Mouse (Mus musculus): ENCODE measurements around the gene D430042O09Rik.
"Not testable (repeated sequence)": the region's sequence is repeated elsewhere in the genome, so short reads cannot be mapped to it uniquely, and the experiment has no call there.

D430042O09Rik gene

DNA sequence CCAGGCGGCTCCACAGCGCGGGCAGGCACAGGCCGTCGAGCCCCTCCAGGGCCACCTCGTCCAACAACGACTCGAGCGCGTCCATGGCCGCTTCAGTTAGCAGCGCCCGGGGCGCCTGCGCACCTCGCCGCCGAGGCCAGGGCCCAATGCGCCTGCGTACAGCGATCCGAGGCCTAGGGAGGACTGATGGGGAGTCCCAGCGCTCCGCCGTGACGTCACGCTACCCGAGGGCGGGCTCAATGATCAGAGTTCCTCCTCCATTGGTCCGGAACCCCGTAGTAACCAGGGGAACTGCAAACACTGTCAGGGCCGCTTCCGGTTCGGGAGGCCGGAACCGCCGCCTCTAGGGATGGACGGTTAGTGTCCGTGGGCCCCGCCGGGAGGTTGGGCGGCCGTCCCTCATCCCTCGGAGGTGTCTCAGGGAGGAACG lies at the start of gene D430042O09Rik, which contains the start of gene Gtf3c1:
Gene D430042O09Rik (plus strand): TSS at position 296 of the 430 bp plus-strand sequence.
Gene Gtf3c1 (minus strand): TSS at position 188 of the 430 bp plus-strand sequence.
- in situ Hi-C loops (cut with MboI, MseI), result no loop called here

DNA sequence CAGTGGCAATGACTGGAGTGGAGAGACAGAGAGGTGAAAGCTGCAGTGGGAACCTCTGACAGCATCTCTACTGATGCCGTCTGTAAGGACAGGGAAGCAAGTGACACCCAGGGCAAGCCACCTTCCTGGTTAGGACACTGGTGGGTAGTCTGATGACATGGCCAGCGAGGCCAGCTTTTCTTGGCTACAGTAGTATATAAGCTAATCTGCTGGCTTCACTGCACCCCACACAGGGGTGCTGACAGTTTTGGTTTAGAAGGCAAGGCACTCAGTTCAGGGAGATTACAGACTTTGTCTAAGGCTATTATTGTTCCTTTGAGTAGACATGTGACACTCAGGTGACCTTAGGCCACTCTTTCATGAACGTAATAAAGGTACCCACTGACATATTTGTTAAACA lies 44.0 kb upstream of the D430042O09Rik start:
- in situ Hi-C loops (cut with MboI, MseI), result no loop called here

DNA sequence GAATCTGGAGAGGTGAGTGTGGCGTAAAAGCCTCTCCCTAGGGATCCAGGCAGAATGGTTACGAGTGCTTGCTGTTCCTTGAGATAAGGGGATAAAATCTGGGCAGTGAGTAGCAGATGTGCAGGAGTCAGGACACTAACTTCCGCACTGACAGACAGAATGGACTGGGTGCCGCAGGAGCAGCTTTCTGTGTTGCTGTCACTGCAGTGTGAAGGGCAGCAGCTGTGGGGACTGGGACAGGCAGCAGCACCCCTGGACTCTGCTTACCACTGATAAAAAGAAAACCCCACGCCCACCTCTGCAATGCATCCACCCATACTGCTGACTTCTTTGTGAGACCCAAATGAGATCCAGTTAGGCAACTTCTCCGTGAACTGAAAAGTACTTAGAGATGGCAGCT lies 36.8 kb upstream of the D430042O09Rik start:
- in situ Hi-C loops (cut with MboI, MseI), result no loop called here

DNA sequence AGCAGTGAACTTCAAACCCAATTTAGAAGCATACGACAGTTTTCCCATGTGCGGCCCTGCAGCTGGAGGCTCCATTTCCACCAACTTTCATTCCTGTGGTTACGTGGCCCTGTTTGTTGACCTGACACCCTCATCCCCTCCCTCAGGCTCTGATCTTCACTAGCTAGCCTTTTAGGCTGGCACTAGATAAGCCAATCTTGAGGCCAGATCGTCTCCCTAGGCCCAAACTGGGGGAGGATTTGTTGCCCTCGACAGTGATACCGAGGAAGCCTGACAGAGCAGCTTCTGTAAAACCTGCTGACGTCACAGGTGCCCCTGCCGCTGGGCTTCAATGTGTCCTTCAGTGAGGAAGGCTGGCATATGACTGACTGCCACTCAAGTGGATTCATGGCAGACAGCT lies 36.3 kb upstream of the D430042O09Rik start:
- in situ Hi-C loops (cut with MboI, MseI), result no loop called here

- in situ Hi-C loops (cut with MboI, MseI), result no loop called here
These were observed 32.8 kb upstream of the D430042O09Rik start for GRCm38 (mm10) chr7:125674916-125675315.

GRCm38 (mm10) chr7:125678756-125679155 lies 28.9 kb upstream of the D430042O09Rik start:
- in situ Hi-C loops (cut with MboI, MseI), result no loop called here

DNA sequence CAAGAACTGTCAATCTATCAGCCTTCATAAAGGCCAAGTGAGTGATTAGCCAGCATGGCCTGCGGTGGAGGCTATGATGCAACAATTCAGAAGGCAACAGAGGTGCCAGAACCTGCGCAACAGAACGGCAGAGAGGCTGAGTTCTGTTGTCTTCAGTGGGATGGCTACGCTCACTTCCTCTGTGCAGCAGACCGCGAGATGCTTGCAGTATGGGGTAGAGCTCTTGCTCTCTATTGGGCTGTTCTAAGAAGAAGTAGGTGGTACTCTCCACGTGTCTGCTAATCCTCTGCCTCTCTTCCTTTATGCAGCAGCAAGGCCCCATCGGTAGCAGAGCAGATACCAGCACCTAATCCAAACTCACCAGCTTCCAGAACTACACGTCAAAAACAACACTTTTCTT lies 27.8 kb upstream of the D430042O09Rik start:
- in situ Hi-C loops (cut with MboI, MseI), result no loop called here

DNA sequence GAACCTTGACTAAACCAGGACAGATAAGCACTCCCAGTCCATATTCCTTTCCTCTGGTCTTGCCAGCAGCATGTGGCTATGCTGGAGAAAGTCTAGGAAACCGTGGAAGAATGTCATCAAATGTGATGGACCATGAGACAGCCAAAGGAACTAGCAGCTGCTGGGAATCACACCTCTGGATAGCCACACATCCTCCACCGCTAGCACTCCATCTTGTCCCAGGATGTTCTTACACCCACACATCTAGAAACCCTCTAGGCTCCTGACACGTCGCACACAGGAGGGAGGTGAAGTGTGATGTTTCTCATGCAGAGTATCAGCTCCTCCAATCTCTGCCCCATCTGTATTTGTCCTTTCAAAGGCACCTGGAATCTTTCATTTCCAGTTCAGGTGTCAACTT lies 17.2 kb upstream of the D430042O09Rik start:
- in situ Hi-C loops (cut with MboI, MseI), result loop anchor here in 1 of 2 experiments (10.0 kb wide), 1 partner anchor 1076 kb away; no protein-coding TSS in a partner anchor

DNA sequence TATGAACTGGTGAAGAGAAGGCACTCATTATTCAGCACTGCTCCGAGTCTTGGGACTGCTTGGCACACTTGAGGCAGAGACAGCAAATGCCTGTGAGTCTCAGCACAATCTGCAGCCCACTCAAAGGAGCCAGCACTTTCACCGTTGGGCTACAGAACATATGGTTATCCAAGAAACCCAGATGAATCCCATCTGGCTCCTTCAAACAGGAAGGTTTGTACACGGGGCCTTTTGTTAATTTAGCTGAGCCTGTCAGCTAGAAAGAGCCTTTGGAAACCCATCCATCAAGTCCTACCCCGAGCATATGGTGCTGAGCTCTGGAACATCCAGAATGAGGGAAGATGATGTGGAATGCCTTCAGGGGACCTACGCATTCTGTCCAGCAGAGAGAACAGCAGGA lies 13.6 kb upstream of the D430042O09Rik start:
- in situ Hi-C loops (cut with MboI, MseI), result loop anchor here in 1 of 2 experiments (10.0 kb wide), 1 partner anchor 1079 kb away; no protein-coding TSS in a partner anchor

DNA sequence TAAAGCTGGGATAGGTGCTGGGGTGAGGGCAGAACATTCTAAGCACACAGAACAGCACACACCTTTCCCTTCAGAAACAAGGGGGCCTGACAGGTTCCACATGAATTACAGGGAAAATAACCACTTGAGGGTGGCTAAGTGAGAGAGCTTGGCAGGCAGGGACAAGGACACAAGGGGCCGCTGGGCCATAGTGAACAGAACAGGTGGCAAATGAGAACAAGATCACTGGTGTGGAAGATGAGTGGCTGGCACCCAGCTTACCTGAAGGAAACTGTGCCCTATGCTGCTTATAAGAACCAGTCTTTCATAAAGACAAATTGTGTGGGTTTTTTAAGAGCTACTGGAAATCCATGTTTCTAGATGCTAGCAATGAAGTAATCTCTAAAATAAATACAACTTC lies 4.9 kb upstream of the D430042O09Rik start:
- in situ Hi-C loops (cut with MboI, MseI), result no loop called here

DNA sequence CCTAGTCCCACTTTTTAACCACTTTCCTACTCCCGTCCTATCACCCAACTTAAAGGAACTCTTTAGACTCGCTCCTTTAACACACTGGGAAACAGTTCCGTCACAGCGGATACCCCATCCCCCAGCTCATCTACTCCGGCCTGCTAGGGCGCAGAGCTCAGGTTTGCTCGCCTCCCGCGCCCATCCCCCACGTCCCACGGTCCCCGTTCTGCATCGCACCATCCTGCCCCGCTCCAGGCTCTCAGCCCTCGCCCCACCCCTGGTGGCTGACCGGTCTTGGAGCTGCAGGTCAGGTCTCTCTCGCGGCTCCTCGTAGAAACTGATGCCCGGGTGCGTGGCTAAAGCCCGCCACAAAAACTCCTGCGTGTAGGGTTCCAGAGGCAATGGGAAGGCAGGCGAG lies 502 bp upstream of the D430042O09Rik start:
- in situ Hi-C loops (cut with MboI, MseI), result no loop called here

- in situ Hi-C loops (cut with MboI, MseI), result no loop called here
These were observed 412 bp downstream of the D430042O09Rik start for GRCm38 (mm10) chr7:125708100-125708499.

DNA sequence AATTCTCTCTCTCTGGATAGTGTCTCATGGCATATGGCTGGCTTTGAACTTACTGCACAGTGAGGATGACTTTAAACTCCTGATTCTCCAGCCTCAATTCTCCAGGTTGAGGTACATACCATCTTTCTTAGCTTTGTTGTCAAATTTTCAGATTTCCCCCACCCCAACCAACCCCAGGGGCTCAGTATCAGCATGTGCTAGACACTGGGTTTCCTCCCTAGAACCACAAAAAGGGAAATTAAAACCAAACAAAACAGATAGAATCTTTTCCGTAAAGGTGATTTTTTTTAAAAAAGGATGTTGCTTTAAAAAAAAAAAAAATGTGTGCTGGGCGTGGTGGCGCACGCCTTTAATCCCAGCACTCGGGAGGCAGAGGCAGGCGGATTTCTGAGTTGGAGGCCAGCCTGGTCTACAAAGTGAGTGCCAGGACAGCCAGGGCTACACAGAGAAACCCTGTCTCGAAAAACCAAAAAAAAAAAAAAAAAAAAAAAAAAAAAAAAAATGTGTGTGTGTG lies 5.9 kb downstream of the D430042O09Rik start:
- in situ Hi-C loops (cut with MboI, MseI), result not testable (repeated sequence)

DNA sequence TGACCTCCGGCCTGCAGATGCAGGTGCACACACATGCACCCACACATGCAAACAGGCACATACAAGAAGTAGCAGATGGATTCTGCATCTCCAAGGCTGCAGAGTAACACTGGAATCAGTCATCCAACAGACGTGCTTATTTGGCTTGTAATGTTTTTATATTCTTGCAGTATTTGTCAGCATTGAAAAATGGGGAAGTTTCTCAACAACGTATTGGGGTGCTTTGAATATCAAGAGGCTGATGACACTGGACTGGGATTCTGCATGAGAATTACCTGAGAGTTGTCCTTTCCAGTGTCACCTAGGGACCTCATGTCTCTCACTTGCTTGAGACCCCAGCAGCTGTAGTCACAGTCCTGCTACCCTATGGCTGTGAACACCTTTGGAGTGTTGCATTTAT lies 7.1 kb downstream of the D430042O09Rik start:
- in situ Hi-C loops (cut with MboI, MseI), result no loop called here

- in situ Hi-C loops (cut with MboI, MseI), result no loop called here
These were observed 9.0 kb downstream of the D430042O09Rik start for GRCm38 (mm10) chr7:125716724-125717123.

DNA sequence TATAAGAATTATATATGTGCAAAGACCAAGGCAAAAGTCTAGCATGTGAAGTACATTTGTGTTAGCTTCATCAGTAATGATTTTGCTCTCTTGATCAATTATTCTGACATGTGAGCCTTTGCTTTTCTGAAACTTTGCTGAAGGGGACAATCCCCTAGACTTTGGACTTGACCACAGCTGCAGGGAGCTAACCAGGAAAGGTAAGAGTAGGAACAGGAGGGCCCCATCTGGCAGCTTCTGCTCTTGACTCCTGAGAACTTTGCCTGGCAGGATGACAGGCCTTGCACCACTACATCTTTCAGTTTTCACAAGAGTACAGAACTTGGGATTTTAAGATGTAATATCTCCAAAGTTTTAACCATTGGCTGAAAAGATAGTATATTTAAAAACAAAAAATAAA lies 9.9 kb downstream of the D430042O09Rik start:
- in situ Hi-C loops (cut with MboI, MseI), result no loop called here

DNA sequence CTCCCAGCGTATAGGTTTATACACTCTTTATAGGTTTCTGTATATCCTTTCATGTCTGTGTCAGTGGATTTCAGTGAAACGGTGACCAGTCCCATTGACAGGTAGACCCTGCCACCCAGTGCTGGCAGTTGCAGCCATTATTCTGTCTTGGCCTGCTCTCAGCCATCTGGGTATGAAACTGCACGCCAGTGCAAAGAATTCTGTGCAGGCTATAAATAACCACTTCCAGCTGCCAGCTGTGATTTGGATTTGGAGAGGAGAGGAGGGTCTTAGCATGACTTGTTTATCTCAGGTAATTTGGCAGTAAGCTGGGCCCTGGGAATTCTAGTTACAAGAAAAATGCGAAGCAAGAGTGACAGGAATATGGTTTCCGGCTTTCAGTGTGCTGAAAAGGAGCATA lies 12.7 kb downstream of the D430042O09Rik start:
- in situ Hi-C loops (cut with MboI, MseI), result no loop called here

GRCm38 (mm10) chr7:125721033-125721432 lies 13.3 kb downstream of the D430042O09Rik start:
- in situ Hi-C loops (cut with MboI, MseI), result no loop called here

- in situ Hi-C loops (cut with MboI, MseI), result no loop called here
These were observed 14.4 kb downstream of the D430042O09Rik start for GRCm38 (mm10) chr7:125722127-125722526.

DNA sequence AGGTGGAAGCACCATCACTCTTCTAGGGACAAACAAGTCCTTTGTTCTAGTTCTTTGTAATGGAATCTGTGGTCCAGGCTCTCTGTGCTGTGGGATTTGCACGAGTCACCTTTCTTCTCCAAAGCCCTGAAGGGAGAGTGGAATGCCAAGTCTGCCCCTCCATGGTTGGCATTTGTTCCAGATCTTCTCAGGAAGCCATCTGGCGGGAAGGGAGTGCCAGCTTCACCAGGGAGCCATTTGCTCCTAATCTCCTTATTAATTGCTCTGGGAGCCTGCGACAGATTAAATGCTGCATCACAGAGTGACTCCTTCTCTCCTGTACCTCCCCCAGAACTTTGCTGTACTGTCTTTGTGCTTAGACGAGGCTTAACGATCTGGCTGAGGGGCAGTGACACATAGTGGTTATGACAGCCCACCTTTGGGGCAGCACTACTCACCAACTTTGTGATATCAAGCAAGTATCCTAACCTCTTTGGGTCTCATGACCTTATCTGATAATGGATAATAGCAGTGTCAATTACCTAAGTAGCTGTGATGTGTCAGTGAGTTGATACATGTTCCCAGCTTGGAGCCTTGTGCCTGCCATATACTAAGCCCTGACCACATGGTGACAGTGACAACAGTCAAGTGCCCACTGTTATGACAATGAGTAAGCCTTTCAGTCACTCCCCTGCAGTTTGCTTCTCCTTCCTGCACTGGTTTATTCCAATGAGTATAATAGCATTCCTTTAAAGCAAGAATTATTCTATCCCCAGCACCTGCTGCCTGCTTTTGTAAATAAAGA lies 15.7 kb downstream of the D430042O09Rik start:
- in situ Hi-C loops (cut with MboI, MseI), result no loop called here

DNA sequence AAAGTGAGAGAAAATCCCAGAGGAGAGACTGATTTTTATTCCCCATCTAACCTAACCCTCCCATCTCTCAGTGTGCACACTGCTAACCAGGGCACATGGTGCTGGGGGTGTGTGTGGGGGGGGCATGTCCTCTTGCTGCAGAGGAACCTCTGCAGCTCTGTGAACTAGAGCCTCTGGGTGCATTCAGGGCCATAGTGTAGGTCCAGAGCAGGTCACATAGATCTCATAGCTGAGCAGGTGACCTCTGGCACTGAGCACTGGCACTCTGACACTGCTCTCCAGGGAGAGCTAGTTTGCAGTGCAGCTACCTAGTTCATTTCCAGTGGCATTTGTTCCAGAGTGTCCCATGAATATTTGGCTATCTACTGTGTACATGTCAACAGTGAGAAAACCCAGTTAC lies 24.0 kb downstream of the D430042O09Rik start:
- in situ Hi-C loops (cut with MboI, MseI), result no loop called here

DNA sequence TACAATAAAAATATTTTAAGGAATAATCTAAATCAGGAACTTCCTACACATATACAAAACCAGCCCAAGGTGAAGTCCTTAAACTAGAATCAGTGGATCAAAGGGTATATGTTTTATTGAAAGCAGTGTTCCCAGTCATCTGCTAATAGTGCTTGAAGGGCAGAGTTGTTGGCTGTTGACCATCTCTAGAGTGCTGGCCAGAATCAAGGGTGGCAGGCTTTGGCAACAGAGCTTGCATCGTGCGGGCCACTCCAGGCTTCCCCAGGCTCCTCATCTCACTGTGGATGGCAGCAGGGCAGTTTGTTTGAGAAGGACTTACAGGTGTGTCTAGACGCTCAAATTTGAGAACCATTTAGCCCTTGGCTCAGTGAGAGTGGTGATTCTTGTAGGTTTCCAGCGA lies 26.1 kb downstream of the D430042O09Rik start:
- in situ Hi-C loops (cut with MboI, MseI), result no loop called here

GRCm38 (mm10) chr7:125736366-125737015 lies 28.8 kb downstream of the D430042O09Rik start:
- in situ Hi-C loops (cut with MboI, MseI), result no loop called here

Data from T-helper 17 cell (primary cell).